Mouse (Mus musculus) adrenal gland, adult 2 months (tissue): Measurements from ENCODE around the gene Cript. TPM values are rescaled to one million over a fixed set of nuclear protein-coding genes. Genes with fewer than 3 reads are reported as not detected.
A peak's percentile ranks its signal among the peaks of the same experiment; 100 is the strongest.
"Not testable (repeated sequence)": the region's sequence is repeated elsewhere in the genome, so short reads cannot be mapped to it uniquely, and the experiment has no call there.

Experiments used
- DNase-seq: peaks from one replicate; pipeline ENCODE4 v3.0.0; 2021
- polyA plus RNA-seq: library from polyadenylated mRNA; depleted of rRNA; stranded (reverse); fragments of >200 nt; gene quantifications from 2 replicates; pipeline ENCODE4 v1.2.3, GENCODE M21; 2012
- total RNA-seq, 2 experiments: library from RNA; stranded (reverse); gene quantifications; 2 replicates each; pipeline ENCODE4 v1.2.3; 2021

The Cript gene
- total and polyA plus RNA-seq, 3 experiments: 2.2 to 72.8 (median 62.2) TPM

DNA sequence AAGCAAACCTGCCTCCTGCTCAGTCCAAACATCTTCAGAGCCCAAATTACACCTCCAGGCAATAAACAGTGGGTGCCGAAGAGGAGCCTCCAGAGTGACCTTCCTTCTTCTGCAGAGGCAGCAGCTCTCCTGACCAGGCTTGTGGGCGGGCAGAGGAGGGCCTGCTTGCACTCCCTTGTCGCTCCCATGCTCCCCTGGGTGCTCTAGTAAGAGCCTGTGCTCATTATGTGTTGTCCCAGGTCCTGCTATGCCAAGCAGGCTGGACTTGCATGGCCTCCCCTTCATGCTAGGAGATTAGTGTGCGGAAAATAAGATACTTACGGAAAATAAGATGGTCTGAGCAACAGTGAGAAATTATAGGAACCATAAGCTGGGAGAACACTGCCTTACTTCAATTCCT, 24.3 kb downstream of the Cript start:
- DNase-seq: peak; percentile 79

- DNase-seq: peak; percentile 91
Measured at GRCm38 (mm10) chr17:87050469-87051175, 25.3 kb downstream of the Cript start.

- DNase-seq: no peak
Measured at GRCm38 (mm10) chr17:87051652-87052051, 26.3 kb downstream of the Cript start.

GRCm38 (mm10) chr17:87052432-87052831, 27.1 kb downstream of the Cript start:
- DNase-seq: no peak

- peak; percentile 1 for DNase-seq
Measured at GRCm38 (mm10) chr17:87053921-87054320, 28.6 kb downstream of the Cript start.

- peak; percentile 90 for DNase-seq
Measured at GRCm38 (mm10) chr17:87055051-87055459, 29.7 kb downstream of the Cript start.

DNA sequence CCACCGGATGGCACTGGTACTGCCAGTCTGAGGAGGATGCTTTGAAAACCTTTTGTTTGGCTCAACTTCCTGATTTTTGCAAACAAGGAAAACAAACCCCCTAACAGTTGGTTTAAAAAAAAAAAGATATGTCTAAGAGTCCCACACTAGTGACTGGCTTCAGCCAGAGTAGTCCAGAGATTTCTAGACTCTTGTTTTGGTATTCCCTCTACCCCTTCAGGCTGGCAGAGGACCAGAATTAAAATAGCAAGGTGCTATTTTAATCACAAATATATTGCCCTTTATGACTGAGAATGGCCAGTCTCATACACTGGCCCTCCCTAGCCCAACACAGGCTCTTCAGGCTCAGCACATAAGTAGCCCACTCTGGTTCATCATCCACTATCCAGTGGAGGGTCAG, 30.3 kb downstream of the Cript start:
- DNase-seq: no peak

DNA sequence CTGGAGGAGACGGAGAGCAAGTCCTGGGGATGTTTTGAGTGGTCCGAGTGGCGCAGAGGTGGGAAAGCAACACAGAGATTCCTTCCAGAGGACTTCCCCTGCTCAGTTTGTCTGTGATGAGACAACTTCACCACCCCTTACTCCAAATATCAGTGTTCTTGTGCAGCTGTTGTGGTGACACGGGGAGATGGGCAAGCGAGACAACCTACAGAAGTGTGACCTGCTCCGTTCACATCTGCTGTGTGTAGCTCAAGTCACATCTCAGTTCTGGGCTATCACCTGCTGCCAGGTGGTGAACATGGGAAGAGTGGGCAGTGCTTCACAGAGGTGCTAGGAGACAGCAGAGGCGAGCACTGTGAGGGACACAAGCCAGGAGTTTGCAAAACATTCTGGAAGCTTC, 31.4 kb downstream of the Cript start:
- peak; percentile 1 for DNase-seq

DNA sequence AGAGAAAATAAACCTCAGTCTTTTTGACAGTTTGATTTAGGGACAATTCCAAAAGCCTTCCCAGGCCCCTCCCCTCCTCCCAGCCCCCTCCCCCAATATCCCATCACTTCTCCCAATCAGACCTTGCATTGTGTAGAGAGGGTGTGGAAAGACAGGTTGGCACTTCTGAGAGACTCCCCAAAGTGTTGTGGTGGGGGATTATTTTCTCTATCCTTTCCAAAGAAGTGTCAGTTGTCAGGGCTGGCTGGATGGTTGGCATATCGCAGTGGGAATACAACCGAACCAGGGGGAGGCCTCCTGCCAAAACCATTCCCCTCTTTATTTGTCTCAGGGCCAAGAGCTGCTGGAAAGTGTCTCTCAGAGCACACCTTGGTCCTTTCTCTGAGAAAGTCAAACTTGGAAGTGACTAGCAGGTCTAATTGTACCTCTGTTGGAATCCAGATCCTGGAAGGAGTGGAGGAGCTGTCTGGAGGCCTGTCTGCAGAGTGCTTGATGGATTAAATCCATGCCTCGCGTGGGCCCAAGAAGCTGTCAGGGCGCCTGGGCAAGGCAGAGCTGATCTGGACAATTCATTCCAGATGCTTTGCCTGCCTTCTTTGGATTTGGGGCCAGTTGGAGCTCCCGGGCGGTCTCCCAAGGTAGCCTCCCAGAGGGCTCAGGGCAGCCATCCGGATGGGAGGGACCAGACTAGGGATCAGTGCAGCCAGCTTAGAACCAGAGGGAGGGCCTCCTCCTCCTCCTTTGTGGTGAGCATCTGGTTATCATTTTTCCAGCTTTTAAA, 32.3 kb downstream of the Cript start:
- peak; percentile 3 for DNase-seq

DNA sequence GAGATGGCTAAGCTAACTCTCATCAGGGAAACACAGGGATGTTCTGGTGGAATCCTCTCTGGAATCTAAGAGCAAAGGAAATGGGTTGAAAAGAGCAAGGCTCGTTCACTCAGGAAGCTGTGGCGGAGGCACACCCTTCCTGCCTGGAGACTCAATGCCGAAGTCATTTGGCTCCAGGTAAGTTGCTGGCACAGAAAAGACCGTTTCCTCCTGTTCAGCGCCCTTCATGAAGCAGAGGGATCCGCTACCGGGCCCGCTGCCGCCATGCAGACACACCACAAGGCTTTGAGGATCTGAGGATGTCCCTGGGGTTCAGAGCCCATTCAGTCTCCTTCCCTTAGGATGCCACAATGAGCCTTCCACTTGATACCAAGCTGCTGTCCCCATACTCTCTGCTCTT, 37.3 kb downstream of the Cript start:
- no peak for DNase-seq

- DNase-seq: no peak
Measured at GRCm38 (mm10) chr17:87063461-87063860, 38.1 kb downstream of the Cript start.

- no peak for DNase-seq
Measured at GRCm38 (mm10) chr17:87063969-87064368, 38.6 kb downstream of the Cript start.

GRCm38 (mm10) chr17:87068997-87069396, 43.6 kb downstream of the Cript start:
- DNase-seq: no peak

GRCm38 (mm10) chr17:87072183-87072582, 46.8 kb downstream of the Cript start:
- not testable (repeated sequence) for DNase-seq

GRCm38 (mm10) chr17:87072766-87073440, 47.6 kb downstream of the Cript start:
- DNase-seq: peak; percentile 57

- DNase-seq: no peak
Measured at GRCm38 (mm10) chr17:87073470-87073869, 48.1 kb downstream of the Cript start.

GRCm38 (mm10) chr17:87078217-87078616, 52.9 kb downstream of the Cript start:
- not testable (repeated sequence) for DNase-seq

DNA sequence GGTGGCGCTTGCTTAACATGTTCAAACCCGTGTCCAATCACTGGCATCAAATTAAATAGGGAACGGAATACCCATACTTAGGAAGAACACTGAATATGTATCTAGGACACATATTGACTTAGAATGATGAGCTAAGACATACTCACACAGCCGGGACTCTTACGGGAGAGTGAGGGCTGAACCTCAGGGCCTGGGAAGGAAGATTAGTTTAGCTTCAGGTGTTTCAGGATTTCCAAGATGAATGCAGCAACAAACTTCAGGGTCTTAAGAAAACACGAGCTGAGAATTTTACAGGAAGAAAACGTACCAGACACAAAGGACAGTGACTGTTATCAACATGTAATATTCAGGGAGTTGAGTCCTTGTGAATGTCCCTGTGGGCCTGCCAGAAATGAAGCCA, 55.4 kb downstream of the Cript start:
- peak; percentile 25 for DNase-seq

DNA sequence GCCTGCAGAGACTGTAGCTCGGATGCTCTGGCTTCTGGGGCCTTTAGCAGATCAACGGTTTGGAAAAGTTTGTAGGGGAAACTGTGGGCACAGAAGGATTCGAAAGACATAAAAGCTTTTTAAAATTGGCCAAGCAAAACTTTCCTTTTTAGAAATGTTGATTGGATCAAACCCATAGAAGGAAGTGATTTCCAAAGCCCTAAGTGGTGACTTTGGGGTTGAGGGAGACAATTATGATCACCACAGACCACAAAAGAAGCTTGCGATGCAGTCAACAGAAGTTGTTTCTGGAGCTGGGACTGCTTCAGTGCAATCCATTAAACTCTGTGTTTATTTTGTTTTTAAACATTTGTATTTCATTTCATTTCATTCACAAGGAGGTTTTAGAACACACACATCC, 57.2 kb downstream of the Cript start:
- peak; percentile 0 for DNase-seq

GRCm38 (mm10) chr17:87083671-87084070, 58.3 kb downstream of the Cript start:
- DNase-seq: peak; percentile 0
